Mouse (Mus musculus) retina, postnatal 7 days (tissue): ENCODE data around the gene Rbm28.
A peak's percentile ranks its signal among the peaks of the same experiment; 100 is the strongest.

Experiments used
- DNase-seq: peaks from one replicate; pipeline ENCODE4 v3.0.0-alpha.2; 2012; ENCODE audit warnings: low read depth, low spot score

Rbm28 gene

DNA sequence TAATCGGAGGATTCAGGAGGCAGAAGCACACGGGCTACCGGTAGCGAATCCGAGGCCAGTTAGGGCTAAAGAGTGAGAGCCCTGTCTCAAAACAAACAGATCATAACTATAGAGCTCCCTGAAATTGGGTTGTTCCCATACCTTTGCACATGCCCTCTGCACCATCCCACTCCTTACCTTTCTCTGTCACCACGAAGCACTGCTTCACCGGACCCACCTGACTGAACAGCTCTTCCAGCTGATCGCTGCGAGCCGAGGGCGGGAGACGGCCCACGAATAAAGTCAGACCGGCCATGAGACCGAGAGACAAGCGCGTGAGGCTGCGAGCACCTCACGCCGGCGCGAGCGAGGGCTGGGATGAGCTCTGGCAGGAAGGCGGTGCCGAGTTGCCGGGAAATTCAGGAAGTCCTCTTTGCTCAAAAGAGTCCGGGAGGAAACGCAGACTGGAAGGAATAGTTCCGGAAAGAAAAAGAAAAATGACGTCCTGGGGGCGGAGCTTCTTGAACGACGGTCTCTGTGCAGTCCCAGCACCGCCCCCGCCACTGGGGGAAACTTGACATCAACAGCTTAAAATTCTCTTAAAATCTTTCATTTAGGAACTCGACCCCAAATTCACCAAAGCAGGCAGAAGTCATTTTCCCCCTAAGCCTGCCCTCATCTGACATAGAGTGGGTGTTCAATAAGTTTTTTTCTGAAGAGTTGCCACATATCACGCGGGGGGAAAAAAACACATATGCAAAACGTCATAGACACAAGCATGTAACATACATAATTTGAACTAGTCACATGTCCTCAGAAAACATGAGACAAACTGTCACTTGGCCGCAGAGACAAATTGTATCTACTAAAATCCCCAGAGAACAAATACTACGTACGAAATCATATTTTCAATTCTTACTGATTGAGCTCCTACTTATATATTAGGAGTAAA is at the start of gene Rbm28:
Gene Rbm28 (minus strand): TSS at position 693 of the 931 bp plus-strand sequence.
- peak; percentile 92 for DNase-seq

DNA sequence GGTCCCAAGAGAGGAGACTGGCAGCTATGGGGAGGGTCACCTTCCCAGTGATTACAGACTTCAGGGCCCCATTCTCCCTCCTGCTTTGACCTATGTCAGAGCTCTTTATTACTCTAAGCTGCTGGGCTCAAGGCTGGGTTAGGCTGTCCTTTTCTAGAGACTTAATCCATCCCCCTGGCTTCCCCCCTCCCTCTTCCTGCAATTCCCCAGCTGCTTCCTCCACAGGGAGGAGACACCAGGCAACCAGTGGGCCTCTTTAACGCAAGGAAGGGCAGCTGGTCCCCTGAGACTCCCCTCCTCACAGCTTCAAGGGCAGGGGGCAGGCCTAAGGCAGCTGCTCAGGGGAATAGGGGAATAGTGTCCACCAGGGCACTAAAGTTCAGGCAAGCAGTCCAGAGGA is 49.4 kb upstream of the Rbm28 start:
- peak; percentile 72 for DNase-seq

- no peak for DNase-seq
These were observed 48.6 kb upstream of the Rbm28 start for GRCm38 (mm10) chr6:29213436-29213835.

DNA sequence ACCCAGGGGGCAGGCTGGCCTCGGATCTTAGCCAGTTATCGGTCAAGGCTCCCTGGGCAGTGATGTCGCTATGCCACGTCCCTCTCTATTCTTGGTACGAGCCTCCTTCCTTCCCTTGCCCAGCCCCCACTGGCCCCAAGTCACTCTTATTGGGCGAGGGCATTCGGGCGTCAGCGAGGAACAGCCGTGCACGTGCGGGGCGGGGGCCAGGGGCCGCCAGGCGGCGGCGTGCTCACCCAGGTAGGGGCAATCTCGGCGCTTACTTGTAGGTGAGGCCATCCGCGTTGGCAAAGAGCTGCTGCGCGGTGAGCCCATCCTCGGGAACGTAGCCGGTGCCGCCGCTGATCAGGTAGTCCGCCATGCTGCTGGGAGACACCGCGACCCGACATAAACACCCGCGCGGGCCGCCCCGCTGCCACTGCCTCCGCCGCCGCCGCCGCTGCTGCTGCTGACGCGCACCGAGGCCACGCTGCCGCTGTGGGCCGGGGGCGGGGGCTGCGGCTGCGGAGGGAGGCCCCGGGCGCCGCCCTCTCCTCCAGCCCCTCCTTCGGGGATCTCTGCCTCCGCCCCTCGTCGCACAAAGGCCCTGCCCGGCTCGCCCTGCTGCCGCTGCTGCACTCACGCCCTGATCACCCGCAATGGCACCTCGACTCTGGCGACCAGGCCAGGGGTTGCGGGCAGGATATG is 47.1 kb upstream of the Rbm28 start:
- DNase-seq: peak; percentile 61

DNA sequence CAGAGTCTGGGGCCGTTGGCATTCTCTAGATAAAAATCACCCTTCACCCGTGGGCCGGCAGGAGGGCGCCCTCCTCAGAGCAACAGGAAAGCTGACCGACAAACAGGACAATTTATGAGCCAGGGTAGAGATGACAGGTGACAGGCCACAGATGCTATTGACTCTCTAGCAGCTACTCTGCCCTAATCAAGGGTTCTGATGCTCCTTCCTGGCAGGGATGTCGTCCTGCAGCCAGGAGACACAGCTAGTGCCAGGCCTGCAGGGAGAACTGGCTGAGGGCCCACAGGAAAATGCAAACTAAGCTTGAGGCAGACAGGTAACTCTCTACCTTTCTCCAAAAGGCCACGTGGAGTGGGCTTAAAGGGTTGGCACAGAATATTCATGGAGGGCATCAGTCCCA is 46.3 kb upstream of the Rbm28 start:
- DNase-seq: no peak

DNA sequence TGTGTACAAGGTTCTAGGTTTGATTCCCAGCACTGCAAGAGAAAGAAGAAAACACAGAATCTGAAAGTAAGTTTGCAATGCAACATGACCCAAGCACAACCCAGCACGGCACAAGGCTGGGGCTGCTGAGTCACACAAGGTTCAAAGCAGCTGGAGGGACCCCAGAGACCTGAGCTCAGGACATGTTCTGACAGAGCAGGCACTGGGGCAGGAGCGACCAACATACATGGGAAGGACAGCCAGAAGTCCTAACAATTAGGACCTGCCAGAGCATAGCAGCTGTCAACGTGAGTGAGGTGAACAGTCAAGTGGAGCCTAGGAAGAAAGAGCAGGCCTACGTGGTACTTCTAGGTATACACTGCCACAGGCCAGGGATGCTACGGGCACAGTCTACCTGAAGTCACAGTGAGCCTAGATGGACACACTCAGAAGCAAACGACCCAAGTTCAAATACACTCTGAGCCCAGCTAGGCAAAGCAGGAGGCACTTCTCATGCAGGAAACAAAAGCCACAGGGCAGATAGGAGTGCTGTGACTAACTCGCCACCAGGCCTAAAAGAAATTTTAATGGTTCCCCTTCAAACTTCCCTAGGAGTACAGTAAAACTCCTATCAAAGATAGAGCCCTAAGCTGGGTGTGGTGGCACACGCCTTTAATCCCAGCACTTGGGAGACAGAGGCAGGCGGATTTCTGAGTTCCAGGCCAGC is 45.6 kb upstream of the Rbm28 start:
- DNase-seq: no peak

GRCm38 (mm10) chr6:29208178-29208577 is 43.4 kb upstream of the Rbm28 start:
- no peak for DNase-seq

DNA sequence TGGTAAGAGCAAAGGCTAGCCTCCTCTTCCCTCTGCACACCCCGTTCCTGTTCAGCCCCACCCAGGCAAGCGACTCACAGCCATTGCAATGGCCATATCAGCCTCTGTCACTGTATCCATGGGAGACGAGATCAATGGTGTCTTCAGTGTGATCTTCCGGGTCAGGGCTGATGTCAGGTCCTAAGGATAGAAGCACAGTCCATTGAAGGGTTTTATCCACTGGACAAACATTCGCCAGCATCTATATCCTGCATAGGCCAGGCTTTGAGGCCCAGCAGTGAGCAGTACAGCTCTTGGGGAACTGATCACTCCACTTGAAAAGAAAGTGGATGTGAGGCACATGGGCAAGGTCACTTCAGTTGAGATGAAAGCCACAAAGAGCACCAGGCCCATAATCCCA is 42.2 kb upstream of the Rbm28 start:
- no peak for DNase-seq

- no peak for DNase-seq
These were observed 41.2 kb upstream of the Rbm28 start for GRCm38 (mm10) chr6:29206006-29206405.

DNA sequence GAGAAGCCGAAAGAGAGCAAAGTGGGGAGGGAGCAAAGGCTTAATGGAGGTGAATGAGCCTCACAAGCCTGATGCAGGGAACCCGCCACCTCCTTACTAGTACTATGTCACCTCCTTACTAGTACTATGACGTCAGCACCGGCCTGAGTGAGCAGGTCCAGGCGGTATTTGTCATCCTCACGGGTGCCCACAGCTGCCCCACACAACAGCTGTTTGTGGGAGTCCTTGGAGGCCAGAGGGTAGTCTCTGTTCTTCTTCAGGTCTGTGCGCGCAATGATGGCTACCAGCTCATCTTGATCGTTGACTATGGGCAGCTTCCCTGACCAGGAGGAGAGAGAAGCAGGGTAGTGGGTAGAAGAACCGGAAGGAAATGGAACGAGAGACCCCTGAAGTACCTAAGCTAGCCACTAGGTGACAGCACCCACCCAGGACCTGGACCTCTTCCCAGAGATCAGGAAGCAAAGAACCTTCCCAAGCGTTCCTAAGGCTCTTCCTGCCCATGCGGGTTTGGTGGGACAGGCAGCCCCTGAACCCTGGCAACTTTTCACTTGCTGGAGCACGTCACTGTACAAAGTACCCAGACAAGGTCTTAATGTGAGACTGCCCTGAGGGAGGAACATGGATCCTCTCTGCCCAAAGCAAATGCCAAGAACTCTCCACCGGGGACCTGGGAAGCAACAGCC is 40.3 kb upstream of the Rbm28 start:
- DNase-seq: no peak

- no peak for DNase-seq
These were observed 39.2 kb upstream of the Rbm28 start for GRCm38 (mm10) chr6:29203861-29204585.

GRCm38 (mm10) chr6:29203096-29203495 is 38.3 kb upstream of the Rbm28 start:
- DNase-seq: no peak

DNA sequence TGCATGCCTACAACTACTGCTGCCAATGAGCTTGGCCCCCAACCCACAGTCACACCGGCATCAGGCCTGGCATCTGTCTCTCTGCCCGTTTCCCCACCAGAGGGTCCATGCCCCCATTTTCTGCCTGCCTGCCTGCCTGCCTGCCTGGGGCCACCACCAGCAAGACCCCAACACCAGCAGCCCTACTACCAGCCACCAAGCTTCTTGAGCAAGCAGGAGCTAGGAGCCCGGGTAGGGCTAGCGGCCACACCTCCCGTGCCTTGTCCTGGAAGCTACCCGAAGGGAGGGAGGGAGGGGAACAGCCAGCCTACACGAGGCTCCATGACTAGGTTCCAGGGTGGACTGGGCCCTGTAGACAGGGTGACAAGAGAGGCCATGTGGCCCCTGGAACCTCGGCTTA is 37.2 kb upstream of the Rbm28 start:
- no peak for DNase-seq

DNA sequence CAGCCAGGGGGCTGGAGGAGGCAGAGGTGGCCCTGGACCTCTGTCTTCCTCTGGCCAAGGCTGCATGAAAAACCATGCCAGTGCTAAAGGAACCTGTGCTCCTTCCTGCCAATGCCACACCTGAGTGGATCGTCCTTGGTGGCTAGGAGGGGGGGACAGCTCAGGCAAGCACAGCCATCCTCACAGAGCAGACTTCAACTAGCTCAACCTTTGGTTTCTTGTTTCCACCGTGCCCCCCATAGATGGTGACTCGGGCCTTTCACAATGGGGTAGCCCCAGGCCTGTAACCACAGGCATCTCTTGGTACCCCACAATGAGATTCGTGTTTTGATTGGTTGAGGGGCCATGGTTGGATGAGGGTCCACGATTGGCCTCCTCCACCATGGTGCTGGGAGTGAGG is 36.5 kb upstream of the Rbm28 start:
- no peak for DNase-seq

DNA sequence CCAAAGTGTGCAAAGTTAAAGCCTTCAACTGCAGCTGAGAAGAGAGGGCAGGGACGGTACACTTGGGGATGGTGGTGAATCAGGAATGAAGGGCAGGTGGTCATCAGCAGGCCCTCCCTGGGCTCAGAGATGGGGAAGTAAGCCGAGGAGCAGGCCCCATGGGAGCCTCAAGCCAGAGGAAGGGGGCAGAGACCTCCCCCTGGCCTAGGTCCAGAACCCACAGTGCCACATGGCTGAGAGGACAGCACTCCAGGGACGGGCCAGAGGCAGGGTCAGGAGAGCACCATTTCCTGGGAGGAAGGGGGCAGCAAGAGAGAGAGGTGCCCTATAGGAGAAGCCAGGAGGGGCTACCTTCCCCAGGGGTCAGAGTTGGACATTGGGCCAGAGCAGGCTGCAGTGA is 35.7 kb upstream of the Rbm28 start:
- DNase-seq: no peak

- DNase-seq: no peak
These were observed 34.5 kb upstream of the Rbm28 start for GRCm38 (mm10) chr6:29199223-29199855.

DNA sequence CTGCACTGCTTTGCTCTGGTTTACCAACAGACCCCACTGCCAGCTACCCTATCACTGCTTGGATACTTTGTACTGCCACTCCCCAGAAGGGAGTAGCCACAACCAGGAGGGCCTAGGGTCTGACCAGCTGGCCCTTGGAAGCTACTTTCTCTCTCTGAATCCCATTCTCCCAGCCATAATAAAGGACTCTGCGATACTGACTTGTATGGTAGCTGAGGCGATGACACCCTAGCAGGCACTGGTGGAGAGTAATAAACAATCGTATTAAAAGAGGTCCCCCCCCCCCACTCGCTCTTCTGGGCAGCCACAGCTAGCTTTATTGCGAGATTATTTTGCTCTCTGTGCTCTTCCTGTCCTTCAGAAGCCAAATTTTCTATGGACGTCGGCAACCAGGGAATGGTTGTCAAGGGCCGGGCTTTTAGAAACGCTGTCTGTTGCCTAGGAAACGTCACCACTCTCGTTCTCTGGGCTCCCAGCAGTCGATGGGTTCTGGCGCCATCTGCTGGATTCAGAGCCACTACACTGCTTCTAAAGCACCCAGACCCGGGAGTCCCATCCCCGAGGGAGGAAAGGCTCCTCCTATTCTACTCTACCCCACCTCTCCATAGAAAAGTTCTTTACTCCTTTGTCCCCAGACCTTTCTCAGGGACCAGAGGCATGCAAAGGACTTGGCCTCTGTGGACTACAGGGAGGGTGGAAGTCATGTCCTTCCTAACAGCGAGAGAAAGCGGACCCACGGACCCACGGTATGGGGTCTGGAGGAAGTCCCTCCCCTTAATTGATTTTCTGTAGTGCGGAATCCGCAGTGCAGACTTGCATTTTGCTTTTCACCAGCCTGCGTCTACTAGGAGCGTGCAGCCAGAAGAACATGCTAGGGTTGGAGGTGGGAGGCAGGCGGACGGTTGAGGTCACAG is 33.8 kb upstream of the Rbm28 start:
- DNase-seq: peak; percentile 88

GRCm38 (mm10) chr6:29195846-29196698 is 31.3 kb upstream of the Rbm28 start:
- DNase-seq: no peak

DNA sequence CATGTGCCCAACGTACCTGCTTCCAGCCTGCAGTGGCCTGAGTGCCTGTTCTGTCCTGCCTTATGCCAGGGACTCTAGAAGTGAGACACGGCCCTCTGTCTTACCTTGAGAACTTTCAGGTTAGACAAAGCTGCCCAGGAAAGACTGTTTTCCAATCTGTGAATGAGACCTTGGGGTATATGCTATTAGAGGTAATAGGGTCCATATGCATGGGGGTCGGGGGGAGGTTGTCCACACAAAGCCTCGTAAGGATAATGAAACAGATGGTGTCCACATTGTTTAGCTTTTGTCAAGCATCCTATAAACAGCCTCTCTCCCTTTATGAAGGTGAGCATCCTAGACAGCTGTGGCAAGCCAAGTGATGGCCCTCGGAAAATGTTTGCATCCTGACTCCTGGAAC is 30.3 kb upstream of the Rbm28 start:
- no peak for DNase-seq
